Mouse (Mus musculus) stomach, embryonic 14.5 days (tissue): Measurements from ENCODE around the gene Tacc3. TPM values are rescaled to one million over a fixed set of nuclear protein-coding genes. Genes with fewer than 3 reads are reported as not detected.
A peak's percentile ranks its signal among the peaks of the same experiment; 100 is the strongest.

Experiments used
- ATAC-seq: fragments of 200-750 bp; cut with Nextera tagmentation; 2 replicates; pipeline ENCODE4 v1.8.0; 2017; ENCODE audit warnings: low read depth, moderate TSS enrichment; ENCODE audit not compliant: insufficient number of reproducible peaks, insufficient read depth, low FRiP score
- H3K27ac ChIP-seq: fragments of 300-500 bp; sonication (generic); 2 replicates; pipeline ENCODE4 v1.5.1; 2014; ENCODE audit warnings: mild to moderate bottlenecking, low read length, moderate library complexity, mixed read lengths
- H3K27me3 ChIP-seq: fragments of 300-500 bp; sonication (generic); 2 replicates; pipeline ENCODE4 v1.6.1; 2014; ENCODE audit warnings: low read length, control low read depth, mixed read lengths; ENCODE audit not compliant: control insufficient read depth, insufficient read depth
- H3K36me3 ChIP-seq: fragments of 300-500 bp; sonication (generic); 2 replicates; pipeline ENCODE4 v1.6.1; 2014; ENCODE audit warnings: mild to moderate bottlenecking, control low read depth, low read length, moderate library complexity, mixed read lengths; ENCODE audit not compliant: control insufficient read depth, insufficient read depth
- H3K4me1 ChIP-seq: fragments of 300-500 bp; sonication (generic); 2 replicates; pipeline ENCODE4 v1.6.1; 2014; ENCODE audit warnings: low read length, control low read depth, mixed read lengths; ENCODE audit not compliant: control insufficient read depth, insufficient read depth
- H3K4me2 ChIP-seq: fragments of 300-500 bp; sonication (generic); replicated peaks from 2 replicates; pipeline ENCODE4 v1.6.1; 2014; ENCODE audit warnings: low read depth, low read length, control low read depth
- H3K4me3 ChIP-seq: fragments of 300-500 bp; sonication (generic); 2 replicates; pipeline ENCODE4 v1.5.1; 2014; ENCODE audit warnings: low read depth, low read length, control low read depth
- H3K9ac ChIP-seq: fragments of 300-500 bp; sonication (generic); replicated peaks from 2 replicates; pipeline ENCODE4 v1.6.1; 2014; ENCODE audit warnings: low read depth, mild to moderate bottlenecking, control low read depth, low read length, moderate library complexity, mixed read lengths
- H3K9me3 ChIP-seq: fragments of 300-500 bp; sonication (generic); 2 replicates; pipeline ENCODE4 v1.6.1; 2016; ENCODE audit warnings: low read depth, low read length, control low read depth; ENCODE audit not compliant: control insufficient read depth
- WGBS: fragments of 180-500 bp; shearing (Covaris S2); extraction: QIAGEN DNeasy Blood & Tissue Kit; methylation state at CpG from one replicate; pipeline ENCODE4 v1.1.7; 2014; 5-methylcytosine and 5-hydroxymethylcytosine counted together
- polyA plus RNA-seq: library from polyadenylated mRNA; unstranded; fragments of >200 nt; fragmentation: Nextera tagmentation; extraction: Ambion mirVana; gene quantifications from 2 replicates; pipeline ENCODE4 v1.2.1, GENCODE M21; 2014

Gene Tacc3
- polyA plus RNA-seq, 1 experiment from 2014 or later, result 174 TPM

GRCm38 (mm10) chr5:33651017-33651416 lies 6.9 kb upstream of the Tacc3 start:
- no peak for ATAC-seq
- Histone ChIP-seq H3K4me1 (peaks cover 13% of the 10 kb centered on the region; the same call in 1 of the 2 replicates), H3K27me3 (no peaks in the 10 kb centered on the region), H3K9me3 (no peaks in the 10 kb centered on the region), H3K27ac (no peak overlapping the region; the same call in 1 of the 2 replicates), H3K9ac (peak overlapping the region; percentile 56), H3K4me3 (peak overlapping the region; percentile 67), H3K36me3 (peaks cover 45% of the 10 kb centered on the region), H3K4me2 (peak overlapping the region; percentile 88)
- WGBS, result 7% methylated on average over 2 of the region's 2 CpGs

GRCm38 (mm10) chr5:33651541-33651920 lies 6.4 kb upstream of the Tacc3 start:
- WGBS, result 0% methylated on average over 11 of the region's 11 CpGs

DNA sequence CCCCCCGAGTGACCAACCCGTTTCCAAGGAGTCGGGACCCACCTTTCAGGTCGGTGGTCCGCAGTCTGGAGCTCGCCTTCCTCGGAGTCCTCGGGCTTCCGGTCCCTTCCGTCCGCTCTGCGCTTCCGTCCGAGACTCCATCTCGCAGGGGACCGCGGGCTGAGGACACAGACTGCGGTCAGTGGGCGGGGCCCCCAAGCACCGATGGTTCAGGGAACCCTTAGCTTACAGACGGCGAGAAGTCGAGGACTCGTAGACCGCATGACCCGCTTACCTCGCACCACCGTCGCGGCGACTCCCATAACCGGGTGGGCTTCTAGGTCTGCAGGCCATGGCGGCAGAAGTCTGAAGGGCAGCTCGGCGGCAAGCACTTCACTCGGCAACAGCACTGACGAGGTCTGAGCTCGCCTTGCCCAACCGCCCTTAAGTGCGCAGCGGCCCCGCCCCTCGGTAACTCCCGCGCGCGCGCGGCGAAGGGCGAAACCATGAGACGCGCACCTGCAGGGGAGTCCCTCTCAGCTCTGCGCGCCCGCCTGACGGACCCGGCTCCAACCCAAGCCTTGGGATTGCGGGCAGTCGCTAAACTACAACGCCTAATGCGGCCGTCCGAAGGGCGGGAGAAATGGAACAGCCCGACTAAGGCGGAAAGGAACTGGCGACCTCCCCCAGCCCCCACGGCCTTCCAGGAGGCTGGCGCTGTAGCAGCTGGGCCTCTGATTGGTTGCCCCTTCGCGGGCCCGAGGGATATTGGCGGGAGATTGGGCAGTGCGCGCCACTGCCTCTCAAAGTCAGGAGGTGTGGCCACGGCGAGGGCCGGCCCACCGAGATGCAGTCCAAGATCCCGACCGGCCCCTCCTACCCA lies 5.8 kb upstream of the Tacc3 start, which contains the start of gene Slbp:
Slbp (minus strand) TSS at position 654 of the 862 bp plus-strand sequence.
- WGBS, result under 1% methylated on average over 81 of the region's 82 CpGs
- Histone ChIP-seq H3K9ac (peak within 1 kb of the TSS; percentile 56), H3K4me2 (peak within 1 kb of the TSS; percentile 88), H3K36me3 (peaks cover 34% of the 10 kb centered on the region), H3K9me3 (no peaks in the 10 kb centered on the region), H3K27me3 (no peaks in the 10 kb centered on the region), H3K4me1 (peaks cover 21% of the 10 kb centered on the region), H3K4me3 (peak within 1 kb of the TSS; percentile 67), H3K27ac (peak within 1 kb of the TSS; percentile 95)
- ATAC-seq, result peak; percentile 97

More at GRCm38 (mm10) chr5:33651541-33651920, 6.4 kb upstream of the Tacc3 start:
- Histone ChIP-seq H3K4me1 (peaks cover 16% of the 10 kb centered on the region), H3K9ac (peak overlapping the region; percentile 56), H3K4me2 (peak overlapping the region; percentile 88), H3K4me3 (peak overlapping the region; percentile 67), H3K27ac (peak overlapping the region; percentile 95), H3K36me3 (peaks cover 40% of the 10 kb centered on the region), H3K27me3 (no peaks in the 10 kb centered on the region), H3K9me3 (no peaks in the 10 kb centered on the region)
- ATAC-seq, result no peak; the same call in 1 of the 2 replicates

GRCm38 (mm10) chr5:33652783-33653173 lies 5.2 kb upstream of the Tacc3 start:
- WGBS, result 3% methylated on average over 9 of the region's 9 CpGs

GRCm38 (mm10) chr5:33654424-33654823 lies 3.5 kb upstream of the Tacc3 start:
- Histone ChIP-seq H3K4me1 (peaks cover 24% of the 10 kb centered on the region), H3K9me3 (no peaks in the 10 kb centered on the region), H3K4me2 (no peak overlapping the region), H3K9ac (no peak overlapping the region), H3K27me3 (no peaks in the 10 kb centered on the region), H3K36me3 (peaks cover 16% of the 10 kb centered on the region), H3K4me3 (no peak overlapping the region), H3K27ac (no peak overlapping the region)
- 93% methylated on average over 13 of the region's 13 CpGs for WGBS
- no peak for ATAC-seq

More at GRCm38 (mm10) chr5:33652783-33653173, 5.2 kb upstream of the Tacc3 start:
- Histone ChIP-seq H3K4me1 (peaks cover 21% of the 10 kb centered on the region), H3K36me3 (peaks cover 28% of the 10 kb centered on the region), H3K9me3 (no peaks in the 10 kb centered on the region), H3K27ac (0 out of 2 replicates have a peak overlapping the region, but pooled peaks have one; percentile 22), H3K4me3 (peak overlapping the region; percentile 67), H3K9ac (no peak overlapping the region), H3K4me2 (peak overlapping the region; percentile 28; the same call in 1 of the 2 replicates), H3K27me3 (no peaks in the 10 kb centered on the region)
- ATAC-seq, result peak; percentile 2; the same call in 1 of the 2 replicates

DNA sequence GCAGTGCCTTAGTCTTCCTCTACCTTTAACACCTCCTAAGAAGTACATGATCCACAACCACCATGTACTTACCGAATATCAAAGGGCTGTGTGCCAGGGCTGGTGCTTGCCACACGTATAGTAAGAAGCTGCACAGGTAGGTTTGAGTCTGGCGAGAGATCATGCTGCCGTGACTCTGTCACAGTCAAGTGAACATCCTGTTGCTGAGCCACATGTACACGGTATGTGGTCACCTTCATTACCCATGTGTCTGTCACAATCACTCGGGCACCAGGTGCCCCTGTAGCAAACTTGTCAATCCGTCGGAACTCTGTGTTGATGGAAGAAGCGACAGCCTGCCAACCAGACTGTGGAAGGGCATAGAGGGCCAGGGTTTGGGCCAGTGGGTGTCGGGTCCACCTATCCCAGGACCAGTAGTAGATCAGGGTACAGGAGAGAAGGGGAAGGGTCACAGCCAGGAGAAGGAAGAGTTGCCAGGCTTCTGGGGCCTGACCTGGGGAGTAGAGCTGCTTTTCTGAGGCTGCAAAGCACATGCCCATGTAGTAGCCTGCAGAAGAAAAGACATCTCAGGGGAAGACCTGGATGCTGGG lies 2.6 kb upstream of the Tacc3 start:
- H3K9ac ChIP-seq, result no peak overlapping the region
- WGBS, result 94% methylated on average over 10 of the region's 10 CpGs
- no peak overlapping the region for H3K4me2 ChIP-seq

GRCm38 (mm10) chr5:33656739-33657138 lies 1.2 kb upstream of the Tacc3 start:
- peak overlapping the region; percentile 76 for H3K4me3 ChIP-seq
- peak overlapping the region; percentile 53; the same call in 1 of the 2 replicates for H3K27ac ChIP-seq
- peaks cover 20% of the 10 kb centered on the region for H3K36me3 ChIP-seq
- H3K9ac ChIP-seq, result peak overlapping the region; percentile 53
- no peaks in the 10 kb centered on the region for H3K9me3 ChIP-seq
- peaks cover 13% of the 10 kb centered on the region for H3K4me1 ChIP-seq
- no peak for ATAC-seq
- peak overlapping the region; percentile 92 for H3K4me2 ChIP-seq
- 10% methylated on average over 1 of the region's 1 CpGs for WGBS
- no peaks in the 10 kb centered on the region for H3K27me3 ChIP-seq

More for the DNA sequence above, 2.6 kb upstream of the Tacc3 start:
- Histone ChIP-seq H3K27me3 (no peaks in the 10 kb centered on the region), H3K4me1 (peaks cover 20% of the 10 kb centered on the region), H3K4me3 (no peak overlapping the region), H3K9me3 (no peaks in the 10 kb centered on the region), H3K36me3 (peaks cover 10% of the 10 kb centered on the region), H3K27ac (no peak overlapping the region)
- ATAC-seq, result no peak

- H3K9ac ChIP-seq, result peak overlapping the region; percentile 53
- H3K4me2 ChIP-seq, result peak overlapping the region; percentile 92
- H3K27ac ChIP-seq, result peak overlapping the region; percentile 53; the same call in 1 of the 2 replicates
- peak overlapping the region; percentile 76 for H3K4me3 ChIP-seq
- under 1% methylated on average over 32 of the region's 32 CpGs for WGBS
- no peaks in the 10 kb centered on the region for H3K9me3 ChIP-seq
- peaks cover 13% of the 10 kb centered on the region for H3K4me1 ChIP-seq
- peak; percentile 20 for ATAC-seq
- H3K27me3 ChIP-seq, result no peaks in the 10 kb centered on the region
- H3K36me3 ChIP-seq, result peaks cover 25% of the 10 kb centered on the region
Observed at GRCm38 (mm10) chr5:33657251-33657786, 609 bp upstream of the Tacc3 start.
